Mouse (Mus musculus) ES-E14 (cell line): ENCODE results near the gene Nmrk1.

Source experiments
- HCFC1 ChIP-seq: IDR thresholded peaks from 2 replicates; pipeline ENCODE4 v1.6.1; 2012; ENCODE audit warnings: low read length, inconsistent platforms, borderline replicate concordance; ENCODE audit not compliant: insufficient read depth
- ZC3H11A ChIP-seq: IDR thresholded peaks from 2 replicates; pipeline ENCODE4 v1.6.1; 2012; ENCODE audit warnings: low read depth, mild to moderate bottlenecking, inconsistent platforms, low read length, borderline replicate concordance

DNA sequence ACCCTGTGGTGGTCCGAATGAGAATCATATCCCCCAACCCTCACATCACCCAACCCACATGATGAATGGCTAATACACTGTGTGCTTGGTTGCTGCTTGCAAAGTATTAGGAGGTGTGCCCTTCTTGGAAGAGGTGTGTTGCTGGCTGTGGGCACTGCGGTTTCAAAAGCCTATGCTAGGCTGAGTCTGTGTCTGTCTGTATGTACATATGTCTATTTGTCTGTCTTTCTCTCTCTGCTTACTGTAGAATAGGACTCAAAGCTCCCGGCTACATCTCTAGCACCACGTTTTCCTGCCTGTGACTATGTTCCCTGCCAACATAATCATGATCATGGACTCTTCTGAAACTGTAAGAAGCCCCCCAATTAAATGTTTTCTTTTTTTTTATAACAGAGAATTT, 48.0 kb upstream of the Nmrk1 start:
- TF ChIP-seq ZC3H11A (no peak), HCFC1 (no peak)
